Mouse (Mus musculus): ENCODE measurements around the gene Rnasek. TPM values are rescaled to one million over a fixed set of nuclear protein-coding genes. Genes with fewer than 3 reads are reported as not detected.

The Rnasek gene
- 117 and 118 TPM in 2 replicates for polyA plus RNA-seq (2016; fragmentation: Nextera tagmentation; extraction: Ambion mirVana)

DNA sequence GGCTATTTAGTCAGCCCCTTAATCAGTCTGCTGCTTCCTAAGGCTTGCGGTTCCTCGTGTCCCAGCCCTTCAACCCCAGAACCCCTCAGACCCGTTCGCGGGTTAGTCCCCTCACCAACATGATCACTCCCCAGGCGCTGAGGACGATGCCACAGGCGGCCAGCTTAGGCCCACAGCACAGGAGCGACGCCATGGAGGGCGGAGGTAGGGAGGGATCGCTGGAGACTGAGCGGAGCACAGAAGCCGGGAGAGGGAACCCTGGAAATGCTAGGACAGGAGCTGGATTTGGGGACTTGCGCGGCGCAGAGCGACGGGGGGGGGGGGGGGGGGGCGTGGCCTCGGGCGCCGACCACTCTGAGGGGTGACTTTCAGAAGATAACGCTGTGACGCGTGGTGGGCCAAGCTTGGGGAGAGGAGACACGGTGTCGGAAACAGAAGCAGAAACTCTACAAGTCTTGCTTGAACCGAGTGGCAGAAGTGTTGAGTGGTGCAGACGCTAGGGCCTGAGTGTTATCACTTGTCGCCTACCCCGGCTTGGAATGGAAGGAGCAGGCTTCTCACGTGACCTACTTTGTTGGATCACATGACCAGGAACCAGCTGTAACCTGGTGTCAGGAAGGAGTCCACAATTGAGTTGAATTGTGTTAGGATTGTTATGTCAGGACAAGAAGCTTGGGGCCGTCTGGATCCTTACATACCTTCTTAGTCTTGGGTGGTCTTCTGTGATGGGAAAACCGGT lies at the start of gene Rnasek, which contains the start of gene Gm21988:
TSS of gene Rnasek (minus strand) at position 302 of the 739 bp plus-strand sequence.
TSS of gene Gm21988 (minus strand) at position 290 of the 739 bp plus-strand sequence.
- no peaks in the 10 kb centered on the region for H3K9me3 ChIP-seq
- peaks cover 2% of the 10 kb centered on the region; the same call in 1 of the 2 replicates for H3K27me3 ChIP-seq
- peak; percentile 22; the same call in 1 of the 2 replicates for ATAC-seq (ENCODE audit: insufficient number of reproducible peaks, insufficient read depth, low FRiP score, low TSS enrichment, low read depth)
- H3K4me3 ChIP-seq (replicated peaks) = peak within 1 kb of the TSS; percentile 88
- H3K27ac ChIP-seq = peak within 1 kb of the TSS; percentile 78
- H3K4me1 ChIP-seq (replicated peaks) = peaks cover 25% of the 10 kb centered on the region
- peaks cover 13% of the 10 kb centered on the region for H3K36me3 ChIP-seq
- peak within 1 kb of the TSS; percentile 85 for H3K9ac ChIP-seq (replicated peaks)
- WGBS = under 1% methylated on average over 27 of the region's 35 CpGs
- peak within 1 kb of the TSS; percentile 95 for H3K4me2 ChIP-seq

DNA sequence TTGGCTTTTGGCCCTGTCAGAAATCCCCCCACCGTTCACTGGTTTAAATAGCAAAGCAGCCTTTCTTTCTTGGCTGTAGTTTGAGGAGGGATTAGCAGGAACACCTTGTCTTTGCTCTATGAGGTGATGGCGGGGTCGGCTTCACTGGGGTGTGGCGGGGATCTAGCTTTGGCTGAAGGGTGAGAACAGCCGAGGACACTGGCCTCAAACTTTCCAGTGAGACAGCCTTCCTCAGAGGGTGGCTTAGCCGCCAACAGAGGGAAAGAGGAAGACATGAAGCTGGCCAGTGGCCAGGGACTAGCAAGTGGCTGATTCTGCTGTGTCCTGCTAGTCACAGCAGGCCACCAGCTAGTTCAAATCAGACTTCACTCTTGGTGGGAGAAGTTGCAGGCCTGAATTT lies 49.6 kb upstream of the Rnasek start:
- Histone ChIP-seq H3K4me2 (no peak overlapping the region), H3K27ac (no peak overlapping the region), H3K27me3 (no peaks in the 10 kb centered on the region), H3K4me3 (replicated peaks) (no peak overlapping the region), H3K36me3 (no peaks in the 10 kb centered on the region), H3K9me3 (no peaks in the 10 kb centered on the region), H3K9ac (replicated peaks) (no peak overlapping the region), H3K4me1 (replicated peaks) (no peaks in the 10 kb centered on the region)
- ATAC-seq (ENCODE audit: insufficient number of reproducible peaks, insufficient read depth, low FRiP score, low TSS enrichment, low read depth) = no peak
- 51% methylated on average over 6 of the region's 6 CpGs for WGBS

DNA sequence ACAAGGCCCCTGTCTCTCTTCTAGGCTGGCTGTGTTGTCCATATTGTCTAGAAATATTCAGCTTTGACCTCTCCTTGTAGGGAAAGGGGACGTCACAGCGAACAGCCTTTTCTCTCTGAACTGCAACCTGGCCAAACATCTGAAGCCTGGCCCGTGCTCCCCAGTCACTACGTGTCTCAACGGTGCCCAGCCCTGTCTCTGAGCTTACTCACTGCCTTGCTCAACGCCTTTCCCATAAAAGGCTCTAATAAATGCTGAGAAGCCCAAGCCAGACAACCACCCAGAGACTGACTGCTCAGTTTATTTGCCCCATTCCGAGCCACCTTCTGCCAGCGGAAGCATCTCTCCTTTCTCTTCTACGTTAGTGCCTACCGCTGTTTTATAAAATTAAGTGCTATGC lies 48.5 kb upstream of the Rnasek start:
- ATAC-seq (ENCODE audit: insufficient number of reproducible peaks, insufficient read depth, low FRiP score, low TSS enrichment, low read depth) = no peak
- Histone ChIP-seq H3K27ac (no peak overlapping the region), H3K4me2 (no peak overlapping the region), H3K36me3 (no peaks in the 10 kb centered on the region), H3K4me1 (replicated peaks) (no peaks in the 10 kb centered on the region), H3K9ac (replicated peaks) (no peak overlapping the region), H3K9me3 (no peaks in the 10 kb centered on the region), H3K4me3 (replicated peaks) (no peak overlapping the region), H3K27me3 (no peaks in the 10 kb centered on the region)
- 66% methylated on average over 10 of the region's 10 CpGs for WGBS

DNA sequence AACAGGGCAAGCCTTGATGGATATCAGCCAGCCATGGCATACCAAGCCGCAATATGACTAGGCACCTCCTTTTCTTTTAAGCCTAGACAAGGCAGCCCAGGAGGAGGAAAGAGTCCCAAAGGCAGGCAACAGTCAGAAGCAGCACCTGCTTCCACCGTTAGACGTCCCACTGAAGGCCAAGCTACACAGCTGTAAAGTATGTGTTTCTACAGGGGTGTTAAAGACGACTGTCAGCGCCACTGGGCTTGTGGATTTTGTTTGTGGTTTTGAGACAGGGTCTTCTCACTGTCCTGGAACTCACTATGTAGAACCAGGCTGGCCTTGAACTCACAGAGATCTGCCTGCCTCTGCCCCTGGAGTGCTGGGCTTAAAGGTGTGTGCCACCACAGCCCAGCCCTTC lies 46.0 kb upstream of the Rnasek start:
- Histone ChIP-seq H3K4me2 (no peak overlapping the region), H3K9ac (replicated peaks) (no peak overlapping the region), H3K36me3 (no peaks in the 10 kb centered on the region), H3K27me3 (no peaks in the 10 kb centered on the region), H3K9me3 (no peaks in the 10 kb centered on the region), H3K4me1 (replicated peaks) (no peaks in the 10 kb centered on the region), H3K4me3 (replicated peaks) (no peak overlapping the region), H3K27ac (no peak overlapping the region)
- ATAC-seq (ENCODE audit: insufficient number of reproducible peaks, insufficient read depth, low FRiP score, low TSS enrichment, low read depth) = no peak
- 59% methylated on average over 5 of the region's 5 CpGs for WGBS

DNA sequence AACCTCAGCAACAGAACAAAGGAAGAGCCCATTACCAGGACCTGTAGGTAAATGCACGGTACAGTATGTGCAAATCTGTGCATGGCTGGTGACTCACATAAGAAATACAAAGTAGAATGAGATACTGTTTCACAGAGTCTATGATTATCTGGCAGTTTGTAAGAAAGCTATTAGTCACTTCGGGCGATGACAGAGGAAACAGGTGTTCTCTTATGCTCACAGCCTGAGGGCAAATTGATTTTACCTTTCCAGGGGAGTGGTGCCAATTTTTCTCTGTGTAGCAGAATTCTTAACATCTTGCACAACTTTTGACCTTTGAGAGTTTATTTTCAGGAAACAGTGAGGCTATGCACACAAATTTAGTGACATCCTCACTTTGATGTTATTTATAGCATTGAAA lies 45.1 kb upstream of the Rnasek start:
- no peak overlapping the region for H3K9ac ChIP-seq (replicated peaks)
- 64% methylated on average over 3 of the region's 3 CpGs for WGBS
- no peaks in the 10 kb centered on the region for H3K36me3 ChIP-seq
- H3K27me3 ChIP-seq = no peaks in the 10 kb centered on the region
- H3K9me3 ChIP-seq = no peaks in the 10 kb centered on the region
- H3K4me2 ChIP-seq = no peak overlapping the region
- H3K4me1 ChIP-seq (replicated peaks) = no peaks in the 10 kb centered on the region
- no peak overlapping the region for H3K27ac ChIP-seq
- no peak overlapping the region for H3K4me3 ChIP-seq (replicated peaks)
- no peak for ATAC-seq (ENCODE audit: insufficient number of reproducible peaks, insufficient read depth, low FRiP score, low TSS enrichment, low read depth)

DNA sequence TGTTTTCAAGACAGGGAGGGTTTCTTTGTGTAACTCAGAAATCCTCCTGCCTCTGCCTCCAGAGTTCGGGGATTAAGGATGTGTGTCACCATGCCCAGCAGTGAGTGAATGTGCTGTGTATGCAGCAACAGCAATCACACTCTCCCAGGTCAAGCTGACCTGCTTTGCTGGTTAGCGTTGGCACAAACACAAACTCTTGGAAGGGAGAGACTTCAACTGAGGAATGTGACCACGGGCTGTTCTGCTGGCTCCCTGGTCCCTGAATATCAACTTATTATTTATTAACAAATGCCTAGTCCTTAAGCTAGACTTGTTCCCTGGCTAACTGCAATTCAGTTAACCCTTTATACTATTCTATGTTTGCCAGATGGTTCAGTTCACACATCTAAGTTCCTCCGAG lies 44.0 kb upstream of the Rnasek start:
- Histone ChIP-seq H3K36me3 (no peaks in the 10 kb centered on the region), H3K4me1 (replicated peaks) (no peaks in the 10 kb centered on the region), H3K27me3 (no peaks in the 10 kb centered on the region), H3K27ac (no peak overlapping the region), H3K9ac (replicated peaks) (no peak overlapping the region), H3K9me3 (no peaks in the 10 kb centered on the region), H3K4me3 (replicated peaks) (no peak overlapping the region), H3K4me2 (no peak overlapping the region)
- 84% methylated on average over 4 of the region's 4 CpGs for WGBS
- ATAC-seq (ENCODE audit: insufficient number of reproducible peaks, insufficient read depth, low FRiP score, low TSS enrichment, low read depth) = no peak

DNA sequence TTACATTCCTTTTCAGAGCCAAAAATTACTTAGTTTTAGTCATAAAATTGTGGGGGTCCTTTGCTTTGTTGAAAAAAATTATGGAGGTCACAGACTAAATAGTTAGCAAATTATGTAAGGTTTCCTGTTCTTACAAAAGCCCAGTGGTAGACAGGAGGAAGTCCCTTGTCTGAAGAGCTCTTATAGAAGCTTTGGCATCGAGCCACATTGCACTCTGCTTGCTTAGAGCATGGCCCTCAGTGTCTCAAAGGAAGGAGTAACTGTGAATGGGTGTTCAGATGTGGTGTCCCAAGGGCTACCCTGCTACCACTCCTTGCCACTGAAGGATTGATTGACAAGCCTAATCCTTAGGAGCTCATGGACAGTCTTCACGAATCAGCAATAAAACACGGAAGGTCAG lies 40.8 kb upstream of the Rnasek start:
- no peaks in the 10 kb centered on the region for H3K27me3 ChIP-seq
- H3K4me3 ChIP-seq (replicated peaks) = no peak overlapping the region
- no peak overlapping the region for H3K4me2 ChIP-seq
- ATAC-seq (ENCODE audit: insufficient number of reproducible peaks, insufficient read depth, low FRiP score, low TSS enrichment, low read depth) = no peak
- WGBS = 76% methylated on average over 3 of the region's 3 CpGs
- no peak overlapping the region for H3K27ac ChIP-seq
- no peaks in the 10 kb centered on the region for H3K4me1 ChIP-seq (replicated peaks)
- H3K36me3 ChIP-seq = no peaks in the 10 kb centered on the region
- H3K9ac ChIP-seq (replicated peaks) = no peak overlapping the region
- no peaks in the 10 kb centered on the region for H3K9me3 ChIP-seq

DNA sequence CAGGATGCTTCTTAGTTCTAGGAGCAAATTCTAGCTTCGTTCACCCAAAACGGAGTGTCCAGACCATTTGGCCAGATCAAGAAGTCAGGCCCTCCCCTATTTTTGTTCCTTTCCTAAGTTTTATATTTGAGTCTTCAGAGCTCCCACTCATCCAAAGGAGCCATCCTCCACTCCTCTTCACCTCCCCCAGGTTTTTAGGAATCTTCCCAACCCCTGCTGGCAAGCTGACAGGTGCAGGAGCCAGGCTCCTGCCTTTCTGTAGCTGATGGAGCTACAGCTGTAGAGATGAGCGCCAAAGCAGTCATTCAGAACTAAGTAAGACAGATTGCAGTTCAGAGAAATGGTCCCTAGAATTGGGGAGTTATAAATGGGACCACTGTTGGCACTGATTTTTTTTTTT lies 39.3 kb upstream of the Rnasek start:
- H3K9me3 ChIP-seq = no peaks in the 10 kb centered on the region
- no peak overlapping the region for H3K27ac ChIP-seq
- H3K36me3 ChIP-seq = no peaks in the 10 kb centered on the region
- H3K9ac ChIP-seq (replicated peaks) = no peak overlapping the region
- no peak for ATAC-seq (ENCODE audit: insufficient number of reproducible peaks, insufficient read depth, low FRiP score, low TSS enrichment, low read depth)
- H3K4me1 ChIP-seq (replicated peaks) = no peaks in the 10 kb centered on the region
- WGBS = 81% methylated on average over 3 of the region's 3 CpGs
- no peak overlapping the region for H3K4me2 ChIP-seq
- H3K27me3 ChIP-seq = no peaks in the 10 kb centered on the region
- H3K4me3 ChIP-seq (replicated peaks) = no peak overlapping the region

DNA sequence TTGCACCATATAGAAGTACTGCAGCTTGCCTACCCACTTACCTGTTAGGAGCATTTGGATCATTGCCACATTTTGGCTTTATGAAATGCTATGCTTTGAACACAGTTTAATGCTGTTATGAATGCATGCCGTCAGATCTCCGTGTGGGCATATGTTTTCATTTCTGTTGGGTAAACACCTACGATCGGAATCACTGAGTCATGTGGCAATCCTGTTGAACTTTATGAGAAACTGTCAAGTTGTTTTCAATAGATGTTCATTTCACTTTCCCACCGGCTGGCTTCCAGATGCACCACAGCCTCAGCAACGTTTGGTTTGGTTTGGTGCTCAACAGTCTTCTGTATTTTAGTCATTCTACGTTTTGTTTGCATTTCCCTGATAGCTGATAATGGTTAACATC lies 32.0 kb upstream of the Rnasek start:
- Histone ChIP-seq H3K36me3 (no peaks in the 10 kb centered on the region), H3K9me3 (no peaks in the 10 kb centered on the region), H3K4me3 (replicated peaks) (no peak overlapping the region), H3K4me2 (no peak overlapping the region), H3K9ac (replicated peaks) (no peak overlapping the region), H3K27ac (no peak overlapping the region), H3K4me1 (replicated peaks) (no peaks in the 10 kb centered on the region), H3K27me3 (no peaks in the 10 kb centered on the region)
- ATAC-seq (ENCODE audit: insufficient number of reproducible peaks, insufficient read depth, low FRiP score, low TSS enrichment, low read depth) = no peak
- WGBS = 75% methylated on average over 7 of the region's 7 CpGs

DNA sequence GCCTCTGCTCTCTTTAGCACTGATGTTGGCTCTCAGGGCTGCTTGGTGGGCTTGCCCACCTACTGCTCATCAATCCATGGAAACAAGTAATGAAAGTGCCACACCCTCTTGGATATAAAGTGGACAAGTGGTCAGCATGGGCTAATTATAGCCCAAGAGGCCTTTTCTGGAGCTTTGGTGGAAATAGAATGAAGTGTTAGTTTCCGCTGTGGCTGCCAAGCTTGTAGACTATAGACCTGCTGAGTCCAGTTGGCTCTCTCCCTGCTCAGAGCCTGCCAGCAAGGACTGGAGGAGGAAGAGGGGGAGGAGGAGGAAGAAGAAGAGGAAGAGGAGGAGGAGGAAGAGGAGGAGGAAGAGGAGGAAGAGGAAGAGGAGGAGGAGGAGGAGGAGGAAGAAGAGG lies 26.8 kb upstream of the Rnasek start:
- H3K27me3 ChIP-seq = no peaks in the 10 kb centered on the region; the same call in 1 of the 2 replicates
- H3K9me3 ChIP-seq = no peaks in the 10 kb centered on the region
- H3K9ac ChIP-seq (replicated peaks) = no peak overlapping the region
- no peak overlapping the region for H3K4me2 ChIP-seq
- no peaks in the 10 kb centered on the region for H3K4me1 ChIP-seq (replicated peaks)
- ATAC-seq (ENCODE audit: insufficient number of reproducible peaks, insufficient read depth, low FRiP score, low TSS enrichment, low read depth) = no peak
- no peak overlapping the region for H3K27ac ChIP-seq
- H3K4me3 ChIP-seq (replicated peaks) = no peak overlapping the region
- 85% methylated on average over 1 of the region's 1 CpGs for WGBS
- H3K36me3 ChIP-seq = no peaks in the 10 kb centered on the region

DNA sequence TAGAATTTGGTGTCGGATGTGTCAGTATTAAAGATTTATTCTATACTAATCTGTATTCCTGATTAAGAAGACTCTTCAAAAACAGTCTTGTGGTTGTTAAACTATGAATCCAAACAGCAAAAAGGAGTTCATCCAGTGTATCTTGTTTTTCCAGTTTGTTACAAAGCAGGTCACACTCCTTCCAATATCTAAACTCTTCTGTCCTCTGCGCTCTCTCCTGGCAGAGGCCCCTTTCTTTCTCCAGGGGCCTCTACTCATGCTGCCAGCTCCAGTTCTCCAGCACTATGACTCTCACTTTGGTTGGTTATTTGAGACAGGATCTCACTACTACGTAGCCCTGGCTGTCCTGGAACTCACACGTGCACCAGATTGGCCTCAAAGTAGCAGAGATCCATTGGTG lies 26.2 kb upstream of the Rnasek start:
- no peak overlapping the region for H3K4me3 ChIP-seq (replicated peaks)
- H3K36me3 ChIP-seq = no peaks in the 10 kb centered on the region
- no peak for ATAC-seq (ENCODE audit: insufficient number of reproducible peaks, insufficient read depth, low FRiP score, low TSS enrichment, low read depth)
- no peaks in the 10 kb centered on the region for H3K4me1 ChIP-seq (replicated peaks)
- 78% methylated on average over 4 of the region's 4 CpGs for WGBS
- H3K27me3 ChIP-seq = no peaks in the 10 kb centered on the region; the same call in 1 of the 2 replicates
- H3K9ac ChIP-seq (replicated peaks) = no peak overlapping the region
- H3K4me2 ChIP-seq = no peak overlapping the region
- no peak overlapping the region for H3K27ac ChIP-seq
- H3K9me3 ChIP-seq = no peaks in the 10 kb centered on the region

DNA sequence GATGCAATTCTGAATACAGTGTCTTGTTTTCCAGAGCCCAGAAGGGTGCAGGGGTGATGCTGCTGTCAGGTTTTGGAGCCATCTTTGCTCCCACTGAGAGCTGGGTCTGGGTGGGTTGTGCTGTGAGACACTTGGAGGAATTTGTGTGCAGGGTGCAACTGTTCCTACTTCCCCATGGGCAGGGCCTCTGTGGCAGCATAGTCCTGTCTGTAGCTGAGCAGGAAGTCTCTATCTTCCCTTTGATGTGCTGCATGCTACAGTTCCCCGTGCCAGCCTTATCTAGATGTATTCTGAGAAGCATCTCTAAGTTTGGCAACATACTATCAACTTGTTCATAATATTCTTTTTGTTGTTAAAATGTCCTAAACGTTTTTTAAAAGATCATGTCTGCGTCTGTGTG lies 25.6 kb upstream of the Rnasek start:
- Histone ChIP-seq H3K9ac (replicated peaks) (no peak overlapping the region), H3K9me3 (no peaks in the 10 kb centered on the region), H3K4me1 (replicated peaks) (no peaks in the 10 kb centered on the region), H3K36me3 (no peaks in the 10 kb centered on the region), H3K4me2 (no peak overlapping the region), H3K4me3 (replicated peaks) (no peak overlapping the region), H3K27ac (no peak overlapping the region), H3K27me3 (no peaks in the 10 kb centered on the region; the same call in 1 of the 2 replicates)
- ATAC-seq (ENCODE audit: insufficient number of reproducible peaks, insufficient read depth, low FRiP score, low TSS enrichment, low read depth) = no peak
- WGBS = 55% methylated on average over 3 of the region's 3 CpGs

All from limb, embryonic 12.5 days (tissue).